Mouse (Mus musculus): ENCODE results near the gene Hsd11b2.

- TF ChIP-seq CTCF (IDR thresholded peaks at IDR 0.05; ENCODE audit: insufficient read depth, low read length) (no peak), POLR2A (IDR thresholded peaks at IDR 0.05; ENCODE audit: borderline replicate concordance, extremely low read depth, low read depth, low read length) (no peak)
Measured at GRCm38 (mm10) chr8:105519591-105519990, 1.0 kb downstream of the Hsd11b2 start.
